Mouse (Mus musculus) small intestine, adult 2 months (tissue): Measurements from ENCODE around the gene Cacng2. TPM values are rescaled to one million over a fixed set of nuclear protein-coding genes. Genes with fewer than 3 reads are reported as not detected.

ENCODE experiments used
- H3K27ac ChIP-seq: fragments of 200-500 bp; 2 replicates; pipeline ENCODE4 v1.5.1; 2012; ENCODE audit warnings: low read depth, low read length, control low read depth, inconsistent platforms; ENCODE audit not compliant: insufficient read depth
- H3K27me3 ChIP-seq: fragments of 200-500 bp; 2 replicates; pipeline ENCODE4 v1.6.1; 2012; ENCODE audit warnings: mild to moderate bottlenecking, moderate library complexity, low read length, inconsistent platforms; ENCODE audit not compliant: control insufficient read depth, insufficient read depth
- H3K36me3 ChIP-seq: fragments of 200-500 bp; 2 replicates; pipeline ENCODE4 v1.6.1; 2012; ENCODE audit warnings: mild to moderate bottlenecking, low read length, control low read depth, inconsistent platforms; ENCODE audit not compliant: control insufficient read depth, insufficient read depth
- H3K4me1 ChIP-seq: fragments of 200-500 bp; 2 replicates; pipeline ENCODE4 v1.6.1; 2012; ENCODE audit warnings: low read length, inconsistent platforms, mixed read lengths; ENCODE audit not compliant: control insufficient read depth, insufficient read depth, insufficient read length
- H3K4me3 ChIP-seq: fragments of 200-500 bp; 2 replicates; pipeline ENCODE4 v1.5.1; 2012; ENCODE audit warnings: low read depth, mild to moderate bottlenecking, control low read depth, inconsistent platforms, low read length, moderate library complexity
- CTCF ChIP-seq: fragments of 200-500 bp; IDR thresholded peaks from 2 replicates; pipeline ENCODE4 v1.5.1; 2012; ENCODE audit warnings: low read depth, mild to moderate bottlenecking, control low read depth, inconsistent platforms, low read length, moderate library complexity, mixed read lengths; ENCODE audit not compliant: insufficient replicate concordance, insufficient read length; ENCODE audit errors: extremely low read depth
- POLR2A ChIP-seq: fragments of 200-500 bp; IDR thresholded peaks from 2 replicates; pipeline ENCODE4 v1.6.1; 2012; ENCODE audit warnings: low read depth, mild to moderate bottlenecking, control low read depth, inconsistent platforms, low read length, moderate library complexity
- WGBS: fragments of 180-500 bp; shearing (Covaris S2); methylation state at CpG from one replicate; pipeline ENCODE4 v1.1.7; 2018; 5-methylcytosine and 5-hydroxymethylcytosine counted together
- polyA plus RNA-seq: library from polyadenylated mRNA; depleted of rRNA; stranded (reverse); fragments of >200 nt; gene quantifications from 2 replicates; pipeline ENCODE4 v1.2.3, GENCODE M21; 2012; rRNA removed

Gene Cacng2
- 0.04 TPM in 1 of 2 replicates, not detected in the other for polyA plus RNA-seq

GRCm38 (mm10) chr15:78119704-78120103 lies at the start of gene Cacng2:
Gene Cacng2, minus strand, starts transcription at chr15:78120028.
- Histone ChIP-seq H3K27ac (no peak within 1 kb of the TSS), H3K4me3 (no peak within 1 kb of the TSS), H3K36me3 (no peaks in the 10 kb centered on the region), H3K4me1 (no peaks in the 10 kb centered on the region), H3K27me3 (no peaks in the 10 kb centered on the region)
- 1% methylated on average over 42 of the region's 42 CpGs for WGBS
- no peak for TF ChIP-seq CTCF

DNA sequence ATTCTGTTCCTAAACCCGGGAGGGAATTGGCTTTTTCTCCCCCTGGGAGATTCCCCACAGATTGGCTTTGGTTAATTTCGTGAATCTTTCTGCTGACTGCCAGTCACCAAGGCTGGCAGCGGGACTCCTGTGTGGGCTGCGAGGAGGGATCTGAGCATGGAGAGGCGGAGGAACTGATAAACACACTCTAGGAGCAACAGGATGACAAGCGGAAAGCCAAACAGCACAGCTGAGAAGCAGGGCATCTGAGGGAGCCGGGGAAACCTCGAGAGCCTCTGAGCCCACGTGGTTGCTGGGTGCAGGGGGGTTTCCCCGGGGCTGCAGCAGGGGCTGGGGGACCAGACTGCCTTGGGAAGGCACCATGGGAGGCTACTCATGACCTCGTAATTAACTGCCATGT lies 49.7 kb upstream of the Cacng2 start:
- no peak for TF ChIP-seq POLR2A
- TF ChIP-seq CTCF, result no peak
- Histone ChIP-seq H3K36me3 (no peaks in the 10 kb centered on the region; the same call in 1 of the 2 replicates), H3K4me1 (peaks cover 11% of the 10 kb centered on the region), H3K4me3 (no peak overlapping the region), H3K27ac (no peak overlapping the region), H3K27me3 (no peaks in the 10 kb centered on the region)
- WGBS, result 83% methylated on average over 11 of the region's 11 CpGs

GRCm38 (mm10) chr15:78165292-78165691 lies 45.5 kb upstream of the Cacng2 start:
- no peaks in the 10 kb centered on the region; the same call in 1 of the 2 replicates for H3K36me3 ChIP-seq
- 78% methylated on average over 4 of the region's 4 CpGs for WGBS
- no peaks in the 10 kb centered on the region for H3K4me1 ChIP-seq
- TF ChIP-seq CTCF (no peak), POLR2A (no peak)
- no peak overlapping the region for H3K27ac ChIP-seq
- H3K27me3 ChIP-seq, result no peaks in the 10 kb centered on the region
- no peak overlapping the region for H3K4me3 ChIP-seq

DNA sequence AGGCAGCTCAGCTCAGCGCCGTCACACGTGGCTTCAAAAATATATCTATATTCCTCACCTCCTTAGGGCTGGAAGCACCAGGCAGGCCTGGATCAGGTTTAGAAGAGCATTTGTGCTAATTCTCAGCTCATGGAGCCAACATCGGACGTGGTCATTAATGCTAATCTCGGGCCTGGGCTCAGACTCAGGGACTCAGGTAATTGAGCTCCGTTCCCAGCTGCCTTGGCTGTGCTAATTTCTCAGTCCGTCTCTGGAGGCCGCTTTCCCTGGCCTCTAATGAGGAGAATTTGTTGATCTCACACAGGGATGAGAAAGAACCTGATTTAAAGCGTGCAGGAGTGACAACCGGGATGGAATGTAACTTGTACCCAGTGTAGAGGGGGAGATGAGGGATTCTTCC lies 44.6 kb upstream of the Cacng2 start:
- TF ChIP-seq CTCF, result no peak
- TF ChIP-seq POLR2A, result no peak
- H3K4me3 ChIP-seq, result no peak overlapping the region
- WGBS, result 94% methylated on average over 11 of the region's 11 CpGs
- no peak overlapping the region for H3K27ac ChIP-seq
- no peaks in the 10 kb centered on the region for H3K4me1 ChIP-seq
- H3K27me3 ChIP-seq, result no peaks in the 10 kb centered on the region
- H3K36me3 ChIP-seq, result no peaks in the 10 kb centered on the region; the same call in 1 of the 2 replicates

GRCm38 (mm10) chr15:78161946-78162345 lies 42.1 kb upstream of the Cacng2 start:
- WGBS, result 68% methylated on average over 9 of the region's 9 CpGs
- Histone ChIP-seq H3K4me3 (no peak overlapping the region), H3K27me3 (no peaks in the 10 kb centered on the region), H3K4me1 (no peaks in the 10 kb centered on the region), H3K36me3 (no peaks in the 10 kb centered on the region; the same call in 1 of the 2 replicates), H3K27ac (no peak overlapping the region)
- TF ChIP-seq CTCF, result no peak
- TF ChIP-seq POLR2A, result no peak

GRCm38 (mm10) chr15:78158335-78158734 lies 38.5 kb upstream of the Cacng2 start:
- Histone ChIP-seq H3K36me3 (no peaks in the 10 kb centered on the region), H3K4me1 (no peaks in the 10 kb centered on the region), H3K27ac (no peak overlapping the region), H3K4me3 (no peak overlapping the region), H3K27me3 (no peaks in the 10 kb centered on the region)
- 74% methylated on average over 5 of the region's 5 CpGs for WGBS
- no peak for TF ChIP-seq CTCF
- TF ChIP-seq POLR2A, result no peak

DNA sequence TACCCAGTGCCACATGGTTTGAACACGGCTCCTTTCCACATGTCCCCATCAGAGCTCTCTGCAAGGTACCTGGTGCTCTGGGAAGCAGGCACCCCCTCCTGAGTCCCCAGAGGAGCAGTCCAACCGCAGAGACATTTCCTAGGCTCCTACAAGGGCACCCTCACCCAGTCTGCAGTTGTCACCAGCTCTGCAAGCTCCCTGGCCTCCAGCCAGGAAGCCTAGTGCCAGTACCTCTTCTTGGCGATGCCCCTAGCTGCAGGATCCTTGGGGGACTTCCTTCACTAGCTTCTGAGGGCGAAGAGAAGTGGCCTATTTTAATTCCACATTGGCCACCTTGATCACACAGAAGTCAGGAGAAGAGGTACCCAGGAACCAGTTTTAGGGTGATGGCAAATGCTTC lies 38.0 kb upstream of the Cacng2 start:
- no peaks in the 10 kb centered on the region for H3K4me1 ChIP-seq
- no peaks in the 10 kb centered on the region for H3K36me3 ChIP-seq
- H3K27me3 ChIP-seq, result no peaks in the 10 kb centered on the region
- no peak overlapping the region for H3K27ac ChIP-seq
- H3K4me3 ChIP-seq, result no peak overlapping the region
- WGBS, result 62% methylated on average over 4 of the region's 4 CpGs
- TF ChIP-seq POLR2A (no peak), CTCF (no peak)

DNA sequence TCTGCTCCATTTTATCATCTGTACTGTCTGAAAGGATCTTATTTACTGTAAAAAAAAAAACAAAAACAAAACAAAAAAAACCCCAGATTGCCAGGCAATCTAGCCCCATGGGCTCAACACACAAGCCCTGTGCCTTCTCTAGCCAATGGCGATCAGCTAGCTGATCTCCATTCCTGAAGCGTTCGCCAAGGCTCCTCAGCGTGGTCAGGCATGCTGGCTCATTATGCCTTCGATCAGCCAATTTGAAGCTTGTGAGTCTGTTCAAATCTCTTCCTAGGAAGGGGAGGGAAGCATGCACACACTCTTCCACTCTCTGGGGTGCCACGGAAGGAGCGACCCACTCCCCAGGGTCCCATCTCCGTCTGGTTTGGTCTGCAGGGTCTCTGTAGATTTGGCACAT lies 37.5 kb upstream of the Cacng2 start:
- H3K4me1 ChIP-seq, result no peaks in the 10 kb centered on the region
- no peak for TF ChIP-seq CTCF
- TF ChIP-seq POLR2A, result no peak
- no peak overlapping the region for H3K4me3 ChIP-seq
- no peaks in the 10 kb centered on the region for H3K36me3 ChIP-seq
- no peak overlapping the region for H3K27ac ChIP-seq
- H3K27me3 ChIP-seq, result no peaks in the 10 kb centered on the region
- WGBS, result 79% methylated on average over 8 of the region's 8 CpGs

- no peak for TF ChIP-seq CTCF
- TF ChIP-seq POLR2A, result no peak
- no peaks in the 10 kb centered on the region for H3K27me3 ChIP-seq
- H3K4me3 ChIP-seq, result no peak overlapping the region
- WGBS, result 75% methylated on average over 6 of the region's 6 CpGs
- no peaks in the 10 kb centered on the region for H3K36me3 ChIP-seq
- H3K4me1 ChIP-seq, result no peaks in the 10 kb centered on the region
- H3K27ac ChIP-seq, result no peak overlapping the region
Measured at GRCm38 (mm10) chr15:78155421-78155820, 35.6 kb upstream of the Cacng2 start.
